Mouse (Mus musculus): ENCODE measurements around the gene Gm136. TPM values are rescaled to one million over a fixed set of nuclear protein-coding genes. Genes with fewer than 3 reads are reported as not detected.

Gm136 gene
- not detected for polyA plus RNA-seq (2017; shearing (Covaris generic))

DNA sequence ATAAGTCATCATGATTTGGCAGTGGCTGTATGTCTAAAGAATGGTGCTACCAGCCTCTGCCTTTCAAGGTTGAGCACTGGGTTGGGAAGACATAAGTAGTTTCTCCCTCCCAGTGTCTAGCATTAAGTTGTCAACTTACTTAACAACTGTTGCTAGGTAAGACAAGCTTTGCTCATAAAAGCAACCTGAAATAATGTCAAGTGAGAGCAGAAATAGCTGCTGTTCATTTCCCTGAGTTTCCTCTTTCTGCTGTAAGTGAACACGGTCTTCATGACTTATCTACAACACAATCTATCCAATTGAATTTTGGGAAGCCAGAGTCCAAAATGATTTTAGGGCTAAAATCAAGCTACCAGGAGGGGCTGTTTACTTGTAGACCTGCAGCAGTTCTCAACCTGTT, at the start of gene Gm136:
Gene Gm136, minus strand, starts transcription at position 101 of the 400 bp plus-strand sequence.

DNA sequence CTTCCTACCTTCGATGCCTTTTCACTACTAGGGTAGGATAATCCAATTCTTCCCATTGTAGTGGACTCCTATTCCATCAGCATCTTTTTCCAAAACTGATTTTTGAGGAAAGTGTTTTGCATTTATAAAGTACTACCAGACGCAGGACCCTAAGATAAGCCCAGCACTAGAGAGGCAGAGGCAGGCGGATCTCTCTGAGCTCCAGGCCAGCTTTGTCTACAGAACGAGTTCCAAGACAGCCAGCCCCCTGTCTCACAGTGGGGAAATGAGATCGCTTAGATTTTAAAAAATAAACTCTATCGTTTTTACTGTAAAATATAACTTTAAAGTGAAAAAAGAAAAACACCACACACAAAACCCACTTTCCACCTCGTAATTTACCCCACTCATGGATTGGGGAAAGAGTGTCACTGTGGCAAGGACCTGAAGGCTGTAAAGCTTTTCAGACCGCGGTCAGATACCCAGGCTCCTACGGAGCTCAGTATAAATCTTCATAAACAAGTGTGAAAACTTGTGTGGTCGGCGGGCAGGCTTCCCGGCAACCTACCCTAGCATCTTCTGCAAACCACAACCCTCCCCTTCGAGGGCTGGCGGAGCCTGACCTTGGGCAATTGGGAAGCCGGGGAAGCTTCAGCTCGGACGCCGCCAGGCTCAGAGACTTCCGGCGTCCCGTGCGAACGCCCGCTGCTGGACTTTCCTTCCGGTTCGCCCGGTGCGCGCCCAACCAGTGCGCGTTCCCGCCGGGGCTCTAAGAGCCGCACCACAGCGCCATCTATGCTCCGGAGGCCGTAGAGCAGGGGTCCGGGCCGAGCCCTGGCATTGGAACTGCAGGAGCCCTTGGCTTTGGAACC, 21.8 kb upstream of the Gm136 start, which contains the start of gene Smim8:
Gene Smim8, minus strand, starts transcription at position 747 of the 851 bp plus-strand sequence.

DNA sequence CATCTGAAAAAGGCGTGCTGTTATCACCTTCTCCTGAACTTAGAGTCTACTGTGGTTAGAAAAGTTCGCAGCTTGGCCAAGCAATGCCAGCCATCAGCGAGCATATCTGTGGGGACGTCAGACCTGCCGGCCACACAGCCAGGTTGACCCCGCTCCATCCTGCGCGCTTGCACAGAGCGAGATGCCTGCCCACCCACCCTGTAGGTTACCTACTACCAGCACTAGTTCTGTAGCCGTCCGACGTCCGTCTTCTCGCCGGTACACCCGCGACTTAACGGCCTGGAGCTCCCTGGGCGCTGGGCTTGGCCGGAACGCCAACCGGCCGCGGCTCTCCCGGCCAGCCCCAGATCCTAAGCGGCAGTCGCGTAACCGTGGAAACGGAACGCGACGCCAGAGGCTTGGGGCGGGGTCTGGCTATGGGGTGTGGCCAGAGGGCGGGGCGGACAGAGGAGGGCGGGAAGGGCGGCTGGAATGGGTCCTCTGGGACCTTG, 26.2 kb downstream of the Gm136 start, which contains the start of gene Cfap206:
Gene Cfap206, minus strand, starts transcription at position 356 of the 491 bp plus-strand sequence.

Other genes starting within 250 kb of the Gm136 start
- gene Akirin2, start 205.3 kb downstream of the Gm136 start, polyA plus RNA-seq (2017; shearing (Covaris generic)) = 83.1 TPM
- gene Orc3, start 141.3 kb downstream of the Gm136 start, polyA plus RNA-seq (2017; shearing (Covaris generic)) = 113 TPM
- 55.7 TPM for gene Rars2, start 141.3 kb downstream of the Gm136 start, polyA plus RNA-seq (2017; shearing (Covaris generic))
- 27.4 TPM for gene Slc35a1, start 68.8 kb downstream of the Gm136 start, polyA plus RNA-seq (2017; shearing (Covaris generic))
- not detected for gene Cfap206, start 26.1 kb downstream of the Gm136 start, polyA plus RNA-seq (2017; shearing (Covaris generic))
- 78.3 TPM for gene Smim8, start 22.2 kb upstream of the Gm136 start, polyA plus RNA-seq (2017; shearing (Covaris generic))
- 49.7 TPM for gene Zfp292, start 126.7 kb upstream of the Gm136 start, polyA plus RNA-seq (2017; shearing (Covaris generic))
- not detected for gene Cga, start 137.5 kb upstream of the Gm136 start, polyA plus RNA-seq (2017; shearing (Covaris generic))